Mouse (Mus musculus): ENCODE results near the gene Chmp3. TPM values are rescaled to one million over a fixed set of nuclear protein-coding genes. Genes with fewer than 3 reads are reported as not detected.
A peak's percentile ranks its signal among the peaks of the same experiment; 100 is the strongest.

Gene Chmp3
- polyA plus RNA-seq (2012; ENCODE audit: insufficient read depth, insufficient read length, low replicate concordance, missing spikeins) = not detected in 2 replicates

DNA sequence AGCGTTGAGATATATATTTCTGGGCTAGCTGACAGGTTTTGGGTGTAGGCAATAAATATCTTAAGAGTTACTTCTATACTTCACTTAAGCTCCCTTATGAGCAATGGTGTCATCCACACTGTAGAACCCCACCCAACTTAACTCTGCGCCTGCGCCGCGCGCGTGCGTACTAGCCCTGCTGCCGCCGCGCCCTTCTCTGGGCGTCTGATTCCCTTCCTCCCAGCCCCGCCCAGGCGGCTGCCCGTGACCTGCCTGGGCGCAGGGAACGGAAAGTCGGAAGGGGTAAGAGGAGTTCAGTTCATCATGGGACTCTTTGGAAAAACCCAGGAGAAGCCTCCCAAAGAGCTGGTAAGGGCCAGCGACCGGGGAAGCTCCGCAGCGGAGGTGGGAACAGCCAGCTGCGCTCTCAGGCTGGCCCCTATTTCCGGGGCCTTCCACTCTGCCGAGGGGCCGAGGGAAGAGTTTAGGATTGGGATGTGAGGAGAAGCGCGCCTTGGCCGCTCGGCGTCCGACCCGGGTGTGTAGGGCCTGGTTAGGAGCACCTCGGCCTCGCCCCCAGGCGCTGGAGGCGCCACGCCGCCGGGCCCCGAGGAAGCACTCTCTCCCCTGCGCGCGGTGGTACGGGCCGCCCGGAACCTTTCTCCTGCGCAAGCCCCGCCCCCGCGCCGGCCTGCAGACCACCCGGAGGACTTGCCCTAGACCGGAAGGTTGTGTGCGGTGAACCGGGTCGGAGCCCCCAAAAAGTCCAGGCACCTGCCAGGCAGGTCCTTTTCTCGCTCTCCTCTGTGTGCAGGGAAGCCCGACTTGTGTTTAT lies at the start of gene Chmp3:
TSS of gene Chmp3 (plus strand) at position 112 of the 814 bp plus-strand sequence.
- WGBS = under 1% methylated on average over 59 of the region's 59 CpGs
- peak; percentile 64; the same call in 1 of the 2 replicates for TF ChIP-seq POLR2A (IDR thresholded peaks at IDR 0.05; ENCODE audit: insufficient read depth, low read depth, low read length)
- no peak for TF ChIP-seq CTCF (IDR thresholded peaks at IDR 0.05; ENCODE audit: insufficient read depth, low read depth, low read length)
- Histone ChIP-seq H3K4me3 (ENCODE audit: insufficient read depth, low read depth, low read length) (peak within 1 kb of the TSS; percentile 63), H3K4me1 (ENCODE audit: control insufficient read depth, insufficient read depth, low read length) (peaks cover 3% of the 10 kb centered on the region; the same call in 1 of the 2 replicates), H3K27ac (ENCODE audit: insufficient read depth, low read depth, low read length) (peak within 1 kb of the TSS; percentile 91)

DNA sequence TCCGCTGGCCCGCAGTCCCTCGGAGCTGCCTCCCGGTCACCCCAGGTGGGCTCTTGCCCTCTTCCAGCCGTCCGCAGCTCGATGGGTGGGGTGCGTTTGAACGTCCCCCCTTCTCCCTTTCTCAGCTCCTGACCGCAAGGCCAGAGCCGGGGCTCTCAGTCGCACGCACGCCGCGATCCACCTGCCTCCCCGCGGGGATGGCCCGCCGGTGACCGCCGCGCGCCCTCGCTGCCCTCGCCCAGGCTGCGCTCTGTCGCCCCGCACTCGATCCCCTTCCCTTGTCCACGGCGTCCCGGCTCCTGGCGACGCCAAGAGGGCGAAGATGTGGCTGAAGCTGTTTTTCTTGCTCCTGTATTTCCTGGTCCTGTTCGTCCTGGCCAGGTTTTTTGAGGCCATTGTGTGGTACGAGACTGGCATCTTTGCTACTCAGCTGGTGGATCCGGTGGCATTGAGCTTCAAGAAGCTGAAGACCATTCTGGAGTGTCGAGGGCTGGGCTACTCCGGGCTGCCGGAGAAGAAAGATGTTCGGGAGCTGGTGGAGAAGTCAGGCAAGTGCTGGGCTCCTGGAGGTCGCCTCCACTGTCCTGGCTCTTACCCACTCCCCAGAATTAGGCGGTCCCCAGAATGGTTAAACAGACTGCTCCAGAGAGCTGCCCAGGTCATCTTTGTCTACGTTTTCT lies 49.1 kb upstream of the Chmp3 start:
- Histone ChIP-seq H3K27ac (ENCODE audit: insufficient read depth, low read depth, low read length) (peak overlapping the region; percentile 92), H3K4me1 (ENCODE audit: control insufficient read depth, insufficient read depth, low read length) (0 out of 2 replicates have a peak, but pooled peaks cover 2% of the 10 kb centered on the region), H3K4me3 (ENCODE audit: insufficient read depth, low read depth, low read length) (peak overlapping the region; percentile 73)
- TF ChIP-seq CTCF (IDR thresholded peaks at IDR 0.05; ENCODE audit: insufficient read depth, low read depth, low read length) = peak; percentile 37; the same call in 1 of the 2 replicates
- TF ChIP-seq POLR2A (IDR thresholded peaks at IDR 0.05; ENCODE audit: insufficient read depth, low read depth, low read length) = no peak
- WGBS = under 1% methylated on average over 46 of the region's 46 CpGs

GRCm38 (mm10) chr6:71500575-71500974 lies 43.0 kb upstream of the Chmp3 start:
- Histone ChIP-seq H3K4me3 (ENCODE audit: insufficient read depth, low read depth, low read length) (no peak overlapping the region), H3K4me1 (ENCODE audit: control insufficient read depth, insufficient read depth, low read length) (0 out of 2 replicates have a peak, but pooled peaks cover 2% of the 10 kb centered on the region), H3K27ac (ENCODE audit: insufficient read depth, low read depth, low read length) (no peak overlapping the region)
- WGBS = 56% methylated on average over 3 of the region's 3 CpGs
- TF ChIP-seq POLR2A (IDR thresholded peaks at IDR 0.05; ENCODE audit: insufficient read depth, low read depth, low read length) (no peak), CTCF (IDR thresholded peaks at IDR 0.05; ENCODE audit: insufficient read depth, low read depth, low read length) (no peak)

DNA sequence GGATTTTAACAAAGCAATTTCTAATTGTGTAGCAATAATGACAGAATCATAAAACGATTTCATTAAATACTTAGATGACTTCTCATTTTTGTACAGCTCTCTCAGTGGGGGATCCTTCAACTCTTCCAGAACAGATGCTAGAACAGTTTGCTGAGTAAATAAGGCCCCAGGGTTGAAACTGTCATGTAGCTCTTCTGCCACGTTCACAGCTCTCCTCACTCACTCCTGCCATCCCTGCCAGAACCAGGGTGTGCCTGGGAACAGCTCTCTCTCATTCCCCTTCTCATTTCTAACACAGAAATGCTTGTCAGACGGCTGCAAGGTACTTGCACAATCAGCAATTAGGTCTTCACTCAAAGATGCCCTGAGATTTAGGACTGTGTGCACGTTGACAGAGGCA lies 40.6 kb upstream of the Chmp3 start:
- no peak overlapping the region for H3K4me3 ChIP-seq (ENCODE audit: insufficient read depth, low read depth, low read length)
- no peaks in the 10 kb centered on the region for H3K4me1 ChIP-seq (ENCODE audit: control insufficient read depth, insufficient read depth, low read length)
- TF ChIP-seq CTCF (IDR thresholded peaks at IDR 0.05; ENCODE audit: insufficient read depth, low read depth, low read length) (no peak), POLR2A (IDR thresholded peaks at IDR 0.05; ENCODE audit: insufficient read depth, low read depth, low read length) (no peak)
- H3K27ac ChIP-seq (ENCODE audit: insufficient read depth, low read depth, low read length) = no peak overlapping the region
- WGBS = 60% methylated on average over 4 of the region's 4 CpGs

DNA sequence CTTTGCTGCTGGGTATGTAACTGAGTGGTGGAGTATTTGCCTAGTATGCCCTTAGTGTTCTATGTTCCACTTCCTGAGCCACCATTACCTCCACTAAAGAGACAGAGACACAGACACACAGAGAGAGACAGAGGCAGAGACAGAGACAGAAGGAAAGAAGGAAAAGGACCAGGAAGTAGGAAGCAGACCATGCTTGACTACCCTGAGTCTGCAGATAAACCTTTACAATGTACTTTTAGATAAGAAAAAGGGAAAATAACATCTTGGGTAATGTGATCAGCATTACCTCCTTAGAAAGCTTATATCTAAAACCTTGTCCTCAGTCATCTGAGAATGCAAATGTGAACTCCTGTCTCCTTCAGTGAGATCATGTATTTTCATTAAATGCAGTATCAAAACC lies 39.9 kb upstream of the Chmp3 start:
- TF ChIP-seq POLR2A (IDR thresholded peaks at IDR 0.05; ENCODE audit: insufficient read depth, low read depth, low read length) (no peak), CTCF (IDR thresholded peaks at IDR 0.05; ENCODE audit: insufficient read depth, low read depth, low read length) (no peak)
- Histone ChIP-seq H3K4me3 (ENCODE audit: insufficient read depth, low read depth, low read length) (no peak overlapping the region), H3K4me1 (ENCODE audit: control insufficient read depth, insufficient read depth, low read length) (no peaks in the 10 kb centered on the region), H3K27ac (ENCODE audit: insufficient read depth, low read depth, low read length) (no peak overlapping the region)

- TF ChIP-seq POLR2A (IDR thresholded peaks at IDR 0.05; ENCODE audit: insufficient read depth, low read depth, low read length) (no peak), CTCF (IDR thresholded peaks at IDR 0.05; ENCODE audit: insufficient read depth, low read depth, low read length) (no peak)
- Histone ChIP-seq H3K4me3 (ENCODE audit: insufficient read depth, low read depth, low read length) (no peak overlapping the region), H3K4me1 (ENCODE audit: control insufficient read depth, insufficient read depth, low read length) (no peaks in the 10 kb centered on the region), H3K27ac (ENCODE audit: insufficient read depth, low read depth, low read length) (no peak overlapping the region)
- WGBS = 81% methylated on average over 4 of the region's 4 CpGs
These were observed 39.5 kb upstream of the Chmp3 start for GRCm38 (mm10) chr6:71504091-71504490.

DNA sequence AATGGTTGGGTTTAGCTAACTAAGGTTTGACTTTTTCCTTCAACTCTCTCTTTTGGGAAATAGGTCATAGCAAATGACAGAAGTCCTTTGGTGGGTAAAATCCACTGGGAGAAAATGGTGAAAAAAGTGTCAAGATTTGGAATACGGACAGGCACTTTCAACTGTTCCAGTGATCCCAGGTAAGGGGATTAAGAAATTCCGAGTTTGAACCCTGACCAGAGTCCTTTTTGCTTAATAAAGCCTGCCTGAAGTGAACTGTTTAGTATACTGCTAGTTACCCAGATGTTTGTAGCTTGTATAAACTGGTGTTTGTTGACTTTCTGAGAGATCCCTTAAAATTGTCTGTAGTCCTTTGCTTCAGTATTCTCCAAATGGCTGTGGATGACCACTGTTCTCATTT lies 37.9 kb upstream of the Chmp3 start:
- H3K4me3 ChIP-seq (ENCODE audit: insufficient read depth, low read depth, low read length) = no peak overlapping the region
- H3K4me1 ChIP-seq (ENCODE audit: control insufficient read depth, insufficient read depth, low read length) = no peaks in the 10 kb centered on the region
- TF ChIP-seq CTCF (IDR thresholded peaks at IDR 0.05; ENCODE audit: insufficient read depth, low read depth, low read length) = no peak
- no peak for TF ChIP-seq POLR2A (IDR thresholded peaks at IDR 0.05; ENCODE audit: insufficient read depth, low read depth, low read length)
- WGBS = 94% methylated on average over 2 of the region's 2 CpGs
- H3K27ac ChIP-seq (ENCODE audit: insufficient read depth, low read depth, low read length) = no peak overlapping the region

DNA sequence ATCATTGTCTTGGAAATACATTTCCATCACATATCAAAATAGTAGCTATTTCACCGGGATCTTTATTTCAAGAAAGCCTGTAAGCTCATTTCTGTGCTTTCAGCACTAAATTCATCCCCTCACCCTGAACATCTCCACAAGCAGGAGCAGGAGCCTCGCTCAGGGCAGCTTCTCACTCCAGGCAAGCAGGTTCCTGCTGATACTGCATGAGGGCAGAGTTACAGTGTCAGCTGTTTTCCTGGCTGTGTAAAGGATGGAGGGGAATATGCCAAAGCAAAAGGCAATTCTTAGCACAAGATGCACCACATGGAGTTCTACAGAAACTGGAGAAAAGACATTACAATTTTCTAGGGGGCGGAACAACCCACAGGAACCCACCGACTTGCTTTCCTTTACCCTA lies 24.1 kb upstream of the Chmp3 start:
- 82% methylated on average over 4 of the region's 4 CpGs for WGBS
- Histone ChIP-seq H3K4me3 (ENCODE audit: insufficient read depth, low read depth, low read length) (no peak overlapping the region), H3K4me1 (ENCODE audit: control insufficient read depth, insufficient read depth, low read length) (no peaks in the 10 kb centered on the region), H3K27ac (ENCODE audit: insufficient read depth, low read depth, low read length) (no peak overlapping the region)
- TF ChIP-seq CTCF (IDR thresholded peaks at IDR 0.05; ENCODE audit: insufficient read depth, low read depth, low read length) (no peak), POLR2A (IDR thresholded peaks at IDR 0.05; ENCODE audit: insufficient read depth, low read depth, low read length) (no peak)

DNA sequence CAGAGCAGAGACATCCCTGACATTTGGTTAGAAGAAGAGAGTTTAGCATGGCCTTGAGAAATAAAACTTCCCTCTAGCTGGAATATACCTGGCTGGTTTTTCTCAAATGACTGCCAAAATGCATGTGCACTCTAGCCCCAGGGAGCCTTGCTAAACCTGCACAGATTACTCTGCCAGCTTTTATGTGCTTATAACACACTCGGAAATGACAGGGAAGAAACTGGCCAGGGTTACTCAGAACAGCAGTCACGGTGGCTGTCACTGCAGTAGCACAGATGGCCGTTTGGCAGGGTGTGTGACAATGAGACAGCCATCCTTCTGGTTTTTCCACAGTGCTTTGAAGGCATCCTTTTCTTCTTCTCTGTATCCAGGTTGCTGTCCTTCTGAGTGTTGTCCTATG lies 18.0 kb upstream of the Chmp3 start:
- no peak overlapping the region for H3K4me3 ChIP-seq (ENCODE audit: insufficient read depth, low read depth, low read length)
- H3K4me1 ChIP-seq (ENCODE audit: control insufficient read depth, insufficient read depth, low read length) = no peaks in the 10 kb centered on the region
- H3K27ac ChIP-seq (ENCODE audit: insufficient read depth, low read depth, low read length) = no peak overlapping the region
- TF ChIP-seq CTCF (IDR thresholded peaks at IDR 0.05; ENCODE audit: insufficient read depth, low read depth, low read length) (no peak), POLR2A (IDR thresholded peaks at IDR 0.05; ENCODE audit: insufficient read depth, low read depth, low read length) (no peak)
- 58% methylated on average over 3 of the region's 3 CpGs for WGBS

All from olfactory bulb, adult 2 months (tissue).